Mouse (Mus musculus) olfactory bulb, adult 2 months (tissue): ENCODE results near the gene Cybc1.

Experiments
- CTCF ChIP-seq: fragments of 200-500 bp; IDR thresholded peaks from 2 replicates; pipeline ENCODE4 v1.5.1; 2012; ENCODE audit warnings: low read depth, mild to moderate bottlenecking, low read length, moderate library complexity; ENCODE audit not compliant: insufficient read depth
- POLR2A ChIP-seq: fragments of 200-500 bp; IDR thresholded peaks from 2 replicates; pipeline ENCODE4 v1.6.1; 2012; ENCODE audit warnings: mild to moderate bottlenecking, low read depth, low read length, moderate library complexity; ENCODE audit not compliant: insufficient read depth

GRCm38 (mm10) chr11:121203859-121204160, 25.3 kb downstream of the Cybc1 start:
- TF ChIP-seq CTCF (no peak), POLR2A (no peak)
